Comparison of ENCODE assay signal across 3 mouse cellular contexts in the genomic region with DNA sequence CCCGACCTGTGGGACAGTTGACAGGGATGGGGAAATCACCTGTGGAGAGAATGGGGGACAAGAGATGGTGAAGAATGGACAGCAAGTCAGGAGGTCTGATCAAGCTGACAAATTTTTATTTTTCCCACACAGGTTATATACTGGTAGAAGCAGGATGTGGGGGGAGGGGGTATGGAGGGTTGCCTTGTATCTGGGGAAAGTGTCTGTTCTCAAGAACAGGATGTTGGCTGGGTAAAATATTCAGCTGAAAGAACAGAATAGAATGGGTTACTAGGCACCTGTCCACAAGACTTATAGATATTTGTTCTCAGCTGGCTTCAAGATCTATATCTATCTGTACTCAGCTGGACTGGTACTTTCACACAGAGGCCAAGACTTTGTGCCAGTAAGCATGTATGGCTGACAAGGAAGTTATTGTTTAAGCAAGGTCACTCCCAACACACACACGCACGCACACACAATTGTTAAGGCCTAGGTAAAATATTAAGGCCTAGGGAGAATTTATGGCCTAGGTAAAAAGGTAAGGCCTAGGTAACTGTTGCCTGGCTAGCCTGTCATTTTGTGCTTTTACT. TPM values are rescaled to one million over a fixed set of nuclear protein-coding genes. Genes with fewer than 3 reads are reported as not detected.
"Had no signal": no experiment of that assay in that cellular context is flagged by ENCODE, and none has a peak within 500 bp of the region (broad histone marks: within the 10 kb centered on the region; RNA-seq: fewer than 3 reads in every experiment).

No protein-coding gene starts in this region.

RNA-seq across cellular contexts. Expression of a gene that starts 4.9 kb away (rescaled TPM):
- polyA plus RNA-seq: embryonic facial prominence, embryonic 11.5 days; erythroblast, embryonic 14.5 days; forebrain, embryonic 14.5 days had no signal
